Mouse (Mus musculus) neutrophil, adult 65 days (primary cell): ENCODE data around the gene Map2. TPM values are rescaled to one million over a fixed set of nuclear protein-coding genes. Genes with fewer than 3 reads are reported as not detected.

Experiments
- total RNA-seq: library from RNA; stranded (reverse); gene quantifications from 2 replicates; pipeline ENCODE4 v1.2.4, GENCODE M21; 2023

Gene Map2
- total RNA-seq, result not detected in 2 replicates

DNA sequence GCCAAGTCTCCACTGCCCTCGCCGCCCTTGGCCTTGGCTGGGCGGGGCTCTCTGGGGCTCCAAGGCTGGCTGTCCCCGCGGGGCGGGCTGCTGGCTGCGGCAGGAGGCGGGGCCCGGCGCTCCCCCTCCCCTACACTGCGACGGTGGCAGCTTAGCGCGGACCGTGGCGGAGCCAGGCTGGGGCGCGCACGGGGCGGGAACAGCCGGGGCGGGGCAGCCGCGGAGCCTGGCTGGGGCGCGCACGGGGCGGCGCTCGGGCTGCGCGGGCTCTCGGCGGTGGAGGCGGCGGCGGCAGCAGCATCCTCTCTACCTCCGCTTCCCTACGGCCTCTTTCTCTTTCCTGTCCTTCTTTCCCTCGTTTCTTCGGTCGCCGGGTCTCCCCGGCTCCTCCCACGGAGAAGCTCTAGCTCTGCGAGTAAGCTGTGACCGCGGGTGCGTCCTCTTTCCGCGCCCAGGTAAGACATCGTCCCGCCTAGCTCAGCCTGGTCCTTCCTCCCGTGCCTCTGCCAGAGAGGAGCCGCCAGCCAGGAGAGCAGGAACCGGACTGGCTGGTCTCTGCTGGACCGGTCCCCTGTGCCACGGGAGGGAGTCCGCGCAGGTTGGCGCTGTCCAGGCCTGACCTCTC lies at the start of gene Map2:
TSS of gene Map2 (plus strand) at position 233 of the 625 bp plus-strand sequence.

GRCm38 (mm10) chr1:66467821-66468703 lies 293.0 kb downstream of the Map2 start, which contains the start of gene Unc80:
TSS of gene Unc80 (plus strand) at chr1:66468367.

Other genes with a start within 250 kb of the Map2 start
- gene Crygf, start 248.8 kb upstream of the Map2 start, total RNA-seq, result not detected in 2 replicates